Mouse (Mus musculus) midbrain, embryonic 10.5 days (tissue): ENCODE data around the gene Pclo. TPM values are rescaled to one million over a fixed set of nuclear protein-coding genes. Genes with fewer than 3 reads are reported as not detected.
A peak's percentile ranks its signal among the peaks of the same experiment; 100 is the strongest.
"Not testable (repeated sequence)": the region's sequence is repeated elsewhere in the genome, so short reads cannot be mapped to it uniquely, and the experiment has no call there.

Experiments
- DNase-seq: peaks from one replicate; pipeline ENCODE4 v3.0.0-alpha.2; 2017; ENCODE audit warnings: low spot score
- H3K27ac ChIP-seq: fragments of 300-500 bp; sonication (generic); replicated peaks from 2 replicates; pipeline ENCODE4 v1.5.1; 2016; ENCODE audit warnings: mild to moderate bottlenecking
- H3K27me3 ChIP-seq: fragments of 300-500 bp; sonication (generic); 2 replicates; pipeline ENCODE4 v1.6.1; 2016; ENCODE audit warnings: low read depth, mild to moderate bottlenecking; ENCODE audit not compliant: poor library complexity, severe bottlenecking
- H3K36me3 ChIP-seq: fragments of 300-500 bp; sonication (generic); 2 replicates; pipeline ENCODE4 v1.6.1; 2016; ENCODE audit warnings: mild to moderate bottlenecking, moderate library complexity
- H3K4me1 ChIP-seq: fragments of 300-500 bp; sonication (generic); 2 replicates; pipeline ENCODE4 v1.6.1; 2016
- H3K4me3 ChIP-seq: fragments of 300-500 bp; sonication (generic); 2 replicates; pipeline ENCODE4 v1.5.1; 2016; ENCODE audit warnings: mild to moderate bottlenecking, moderate library complexity
- H3K9me3 ChIP-seq: fragments of 300-500 bp; sonication (generic); replicated peaks from 2 replicates; pipeline ENCODE4 v1.6.1; 2016; ENCODE audit warnings: mild to moderate bottlenecking
- WGBS: fragments of 180-500 bp; shearing (Covaris S2); methylation state at CpG from one replicate; pipeline ENCODE4 v1.1.7; 2016; 5-methylcytosine and 5-hydroxymethylcytosine counted together
- polyA plus RNA-seq: library from polyadenylated mRNA; unstranded; fragments of >200 nt; fragmentation: Nextera tagmentation; extraction: Ambion mirVana; gene quantifications from 2 replicates; pipeline ENCODE4 v1.2.1, GENCODE M21; 2016

The Pclo gene
- polyA plus RNA-seq, 1 experiment from 2014 or later = 0.60 TPM

- WGBS = 78% methylated on average over 4 of the region's 4 CpGs
- Histone ChIP-seq H3K36me3 (no peaks in the 10 kb centered on the region), H3K27ac (no peak overlapping the region), H3K27me3 (no peaks in the 10 kb centered on the region), H3K9me3 (no peaks in the 10 kb centered on the region), H3K4me3 (no peak overlapping the region), H3K4me1 (no peaks in the 10 kb centered on the region)
- no peak for DNase-seq
Observed at GRCm38 (mm10) chr5:14707311-14707710, 192.6 kb downstream of the Pclo start.

DNA sequence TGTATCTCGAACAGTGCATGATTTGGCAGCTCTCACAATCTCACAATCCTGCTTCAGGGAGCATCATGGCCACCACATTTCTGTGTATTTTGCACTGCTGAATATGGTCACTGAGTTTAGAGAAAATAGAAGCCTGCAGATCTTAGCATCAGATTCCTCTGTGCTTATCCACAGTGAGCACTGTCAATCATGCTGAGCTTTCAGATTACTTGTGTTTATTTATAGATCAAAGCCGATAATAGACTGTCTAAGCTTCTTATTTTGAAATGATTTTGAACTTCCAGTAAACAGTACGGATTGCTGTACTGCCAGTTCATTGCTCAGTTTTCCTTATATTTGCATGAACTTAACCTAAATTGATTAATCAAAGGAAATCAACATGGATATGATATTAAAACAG is 208.9 kb downstream of the Pclo start:
- Histone ChIP-seq H3K27ac (no peak overlapping the region), H3K27me3 (no peaks in the 10 kb centered on the region), H3K4me1 (no peaks in the 10 kb centered on the region), H3K9me3 (0 out of 2 replicates have a peak, but pooled peaks cover 4% of the 10 kb centered on the region), H3K36me3 (no peaks in the 10 kb centered on the region), H3K4me3 (no peak overlapping the region)
- DNase-seq = no peak
- WGBS = 89% methylated on average over 3 of the region's 3 CpGs

DNA sequence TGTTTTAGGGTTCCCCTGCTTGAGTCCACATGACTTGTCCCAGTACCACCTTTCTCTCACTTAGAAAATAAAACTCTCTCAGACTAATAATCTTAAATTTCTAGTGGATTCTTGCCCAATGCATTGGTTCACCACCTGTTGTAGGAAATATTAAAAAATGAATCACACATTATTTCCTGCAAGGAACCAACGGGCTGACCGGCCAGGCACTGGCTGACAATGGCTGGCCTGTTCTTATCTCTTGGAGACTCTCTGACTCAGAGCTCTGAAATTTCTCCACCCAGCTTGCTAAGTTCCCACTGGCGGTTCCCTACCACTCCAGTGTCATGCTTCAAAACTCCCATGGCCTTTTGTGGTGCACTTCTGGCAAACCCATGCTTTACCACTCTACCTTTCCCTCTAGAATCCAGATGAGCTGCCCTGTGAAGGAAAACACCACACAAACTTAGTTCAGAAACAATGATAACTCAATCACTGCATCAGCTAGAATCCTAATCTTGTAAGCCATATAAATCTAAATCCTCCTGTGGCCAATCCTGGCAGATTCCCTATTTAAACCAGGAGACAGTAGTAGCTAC is 214.0 kb downstream of the Pclo start:
- Histone ChIP-seq H3K36me3 (no peaks in the 10 kb centered on the region), H3K27ac (no peak overlapping the region), H3K4me1 (no peaks in the 10 kb centered on the region), H3K27me3 (no peaks in the 10 kb centered on the region), H3K9me3 (0 out of 2 replicates have a peak, but pooled peaks cover 4% of the 10 kb centered on the region), H3K4me3 (no peak overlapping the region)
- no peak for DNase-seq
- 92% methylated on average over 3 of the region's 3 CpGs for WGBS

GRCm38 (mm10) chr5:14750882-14751281 is 236.2 kb downstream of the Pclo start:
- Histone ChIP-seq H3K4me3 (no peak overlapping the region), H3K27ac (no peak overlapping the region), H3K27me3 (no peaks in the 10 kb centered on the region), H3K9me3 (no peaks in the 10 kb centered on the region), H3K4me1 (no peaks in the 10 kb centered on the region), H3K36me3 (no peaks in the 10 kb centered on the region)
- DNase-seq = no peak

GRCm38 (mm10) chr5:14766686-14767085 is 252.0 kb downstream of the Pclo start:
- Histone ChIP-seq H3K27me3 (no peaks in the 10 kb centered on the region), H3K4me3 (no peak overlapping the region), H3K27ac (no peak overlapping the region), H3K9me3 (no peaks in the 10 kb centered on the region), H3K4me1 (no peaks in the 10 kb centered on the region), H3K36me3 (no peaks in the 10 kb centered on the region)
- DNase-seq = no peak
- 92% methylated on average over 11 of the region's 11 CpGs for WGBS

DNA sequence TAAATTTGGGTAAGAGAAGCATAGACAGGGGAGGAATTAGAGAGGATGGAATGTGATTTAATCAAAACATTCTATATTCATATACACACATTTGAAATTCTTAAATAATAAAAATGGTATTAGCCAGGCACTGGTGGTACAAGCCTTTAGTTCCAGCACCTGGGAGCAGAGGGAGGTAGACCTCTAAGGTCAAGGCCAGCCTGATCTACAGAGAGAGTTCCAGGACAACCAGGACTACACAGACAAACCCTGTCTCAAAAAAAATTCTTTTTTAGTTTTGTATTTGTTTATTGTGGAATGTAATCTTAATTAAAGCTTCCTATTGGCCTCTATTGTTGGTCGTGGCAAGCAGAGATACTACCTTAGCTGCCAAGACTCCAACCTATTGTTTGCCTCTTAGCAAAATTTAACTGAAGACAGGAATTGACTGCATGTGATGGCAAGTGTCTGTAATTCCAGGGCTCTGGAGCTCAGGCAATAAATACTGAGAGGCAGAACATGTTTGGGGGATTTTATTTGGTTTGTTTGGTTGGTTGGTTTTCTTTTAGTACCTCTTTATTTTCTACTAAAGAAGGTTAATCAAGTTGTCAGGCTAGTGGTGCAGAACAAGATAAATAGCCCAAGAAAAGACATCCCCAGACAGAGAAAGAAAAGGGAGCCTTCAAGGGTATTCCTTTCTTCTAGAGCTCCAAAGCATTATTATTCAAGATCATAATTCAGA is 267.8 kb downstream of the Pclo start:
- Histone ChIP-seq H3K9me3 (no peaks in the 10 kb centered on the region), H3K4me3 (no peak overlapping the region), H3K4me1 (no peaks in the 10 kb centered on the region), H3K27ac (no peak overlapping the region), H3K36me3 (no peaks in the 10 kb centered on the region), H3K27me3 (no peaks in the 10 kb centered on the region)
- 38% methylated on average over 1 of the region's 1 CpGs for WGBS
- no peak for DNase-seq

DNA sequence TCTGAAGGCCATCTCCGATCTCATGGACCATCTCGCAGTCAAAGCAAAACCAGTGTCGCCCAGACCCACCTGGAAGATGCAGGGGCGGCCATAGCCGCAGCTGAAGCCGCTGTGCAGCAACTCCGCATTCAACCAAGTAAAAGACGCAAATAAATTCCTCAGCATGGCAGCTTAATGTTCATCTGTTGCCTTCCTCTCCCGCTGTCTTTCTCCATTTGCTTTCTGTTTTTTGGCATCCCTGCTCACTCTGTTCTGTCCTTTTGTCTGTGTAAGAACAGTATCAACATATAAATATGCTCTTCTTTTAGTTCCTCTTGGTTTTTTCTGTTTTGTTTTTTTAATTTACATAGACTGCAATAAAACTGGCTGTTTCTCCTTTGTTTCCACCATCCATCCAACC is 279.2 kb downstream of the Pclo start:
- no peak for DNase-seq
- Histone ChIP-seq H3K4me3 (no peak overlapping the region), H3K27ac (no peak overlapping the region), H3K36me3 (no peaks in the 10 kb centered on the region), H3K27me3 (no peaks in the 10 kb centered on the region), H3K4me1 (no peaks in the 10 kb centered on the region), H3K9me3 (no peaks in the 10 kb centered on the region)
- WGBS = 91% methylated on average over 9 of the region's 9 CpGs

DNA sequence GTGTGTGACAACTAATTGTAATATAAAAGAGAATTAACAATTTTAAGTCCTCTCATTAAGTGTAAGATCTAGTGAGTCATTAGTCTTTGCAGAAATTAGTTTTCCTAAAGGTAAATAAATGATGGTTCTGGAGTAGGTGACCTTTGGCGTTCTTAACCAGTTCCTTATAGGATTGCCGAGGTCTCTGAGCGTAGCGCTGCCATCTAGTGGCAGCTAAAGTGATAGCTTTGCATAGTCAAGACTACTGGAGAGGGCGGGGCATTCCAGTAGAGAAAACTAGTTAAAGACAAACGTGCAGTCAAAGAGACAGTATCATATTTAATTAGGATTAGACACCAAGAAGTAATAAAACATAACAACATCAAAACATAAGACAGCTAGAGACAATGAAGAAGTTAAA is 292.4 kb downstream of the Pclo start:
- DNase-seq = peak; percentile 36
- H3K36me3 ChIP-seq = no peaks in the 10 kb centered on the region
- no peak overlapping the region for H3K27ac ChIP-seq
- H3K9me3 ChIP-seq = no peaks in the 10 kb centered on the region
- H3K4me1 ChIP-seq = no peaks in the 10 kb centered on the region
- 6% methylated on average over 6 of the region's 6 CpGs for WGBS
- no peak overlapping the region for H3K4me3 ChIP-seq
- H3K27me3 ChIP-seq = no peaks in the 10 kb centered on the region

DNA sequence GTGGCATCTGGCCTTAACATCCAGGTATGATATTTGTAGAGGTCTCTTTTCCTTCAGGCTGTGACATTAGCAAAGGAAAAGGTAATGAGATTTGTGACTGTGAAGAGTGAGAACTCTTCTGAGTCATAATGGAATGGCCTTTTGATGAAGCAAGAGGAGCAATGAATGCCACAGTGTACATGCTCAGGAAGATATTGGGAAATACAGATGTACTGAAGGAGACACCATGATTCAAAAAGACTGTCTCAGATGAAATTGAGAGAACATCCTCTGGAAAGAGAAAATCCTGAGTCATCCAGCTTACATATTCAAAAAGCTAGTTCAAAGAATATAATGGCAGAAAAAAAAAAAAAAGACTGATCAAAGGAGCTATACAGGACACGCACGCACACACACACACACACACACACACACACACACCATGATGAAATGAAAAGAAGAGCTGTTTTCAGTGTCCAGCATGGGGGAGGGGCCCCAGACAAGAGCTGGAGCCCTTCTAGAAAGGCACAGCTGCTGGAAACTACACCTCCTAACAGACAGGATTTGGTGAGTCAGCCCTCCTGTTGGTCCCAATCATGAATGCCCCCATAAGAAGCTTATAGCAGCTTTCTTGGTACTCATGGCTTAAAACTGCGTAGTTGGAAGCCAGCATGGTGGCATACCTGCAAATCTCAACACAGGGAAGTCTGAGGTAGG is 318.6 kb downstream of the Pclo start:
- 67% methylated on average over 3 of the region's 3 CpGs for WGBS
- H3K9me3 ChIP-seq = no peaks in the 10 kb centered on the region
- peak; percentile 26 for DNase-seq
- H3K36me3 ChIP-seq = no peaks in the 10 kb centered on the region
- peaks cover 21% of the 10 kb centered on the region for H3K4me1 ChIP-seq
- H3K4me3 ChIP-seq = no peak overlapping the region
- H3K27me3 ChIP-seq = no peaks in the 10 kb centered on the region
- no peak overlapping the region for H3K27ac ChIP-seq

GRCm38 (mm10) chr5:14834155-14834991 is 319.7 kb downstream of the Pclo start:
- H3K27me3 ChIP-seq = no peaks in the 10 kb centered on the region
- H3K36me3 ChIP-seq = no peaks in the 10 kb centered on the region
- H3K4me1 ChIP-seq = peaks cover 21% of the 10 kb centered on the region
- peak; percentile 15 for DNase-seq
- no peak overlapping the region for H3K27ac ChIP-seq
- no peaks in the 10 kb centered on the region for H3K9me3 ChIP-seq
- 54% methylated on average over 4 of the region's 4 CpGs for WGBS
- H3K4me3 ChIP-seq = no peak overlapping the region

- no peak for DNase-seq
- Histone ChIP-seq H3K36me3 (no peaks in the 10 kb centered on the region), H3K4me3 (no peak overlapping the region), H3K27me3 (no peaks in the 10 kb centered on the region), H3K27ac (no peak overlapping the region), H3K4me1 (no peaks in the 10 kb centered on the region), H3K9me3 (no peaks in the 10 kb centered on the region)
Observed at GRCm38 (mm10) chr5:14853650-14854049, 338.9 kb downstream of the Pclo start.

- H3K27ac ChIP-seq, H3K36me3 ChIP-seq, H3K4me3 ChIP-seq, H3K27me3 ChIP-seq, DNase-seq, H3K4me1 ChIP-seq: not testable (repeated sequence)
- WGBS = 73% methylated on average over 2 of the region's 2 CpGs
- H3K9me3 ChIP-seq = peaks cover 12% of the 10 kb centered on the region; the same call in 1 of the 2 replicates
Observed at GRCm38 (mm10) chr5:14885291-14885690, 370.6 kb downstream of the Pclo start.
